Mouse (Mus musculus): Measurements from ENCODE around the gene Kif1c. TPM values are rescaled to one million over a fixed set of nuclear protein-coding genes. Genes with fewer than 3 reads are reported as not detected.

Kif1c gene
- 3.3 and 3.6 TPM in 2 replicates for polyA plus RNA-seq (2016; fragmentation: Nextera tagmentation; extraction: Ambion mirVana)

GRCm38 (mm10) chr11:70699722-70700556 lies at the start of gene Kif1c, which contains the start of gene Inca1:
Gene Kif1c, plus strand, starts transcription at chr11:70700548.
Gene Inca1, minus strand, starts transcription at chr11:70700155.
- WGBS = 1% methylated on average over 66 of the region's 69 CpGs
- H3K9ac ChIP-seq (replicated peaks) = peak within 1 kb of the TSS; percentile 94
- H3K4me1 ChIP-seq (replicated peaks) = peaks cover 24% of the 10 kb centered on the region
- ATAC-seq (ENCODE audit: insufficient number of reproducible peaks, insufficient read depth, low FRiP score, low TSS enrichment, low read depth) = peak; percentile 92
- peaks cover 25% of the 10 kb centered on the region for H3K36me3 ChIP-seq
- H3K27me3 ChIP-seq = no peaks in the 10 kb centered on the region
- peak within 1 kb of the TSS; percentile 88 for H3K4me2 ChIP-seq
- no peaks in the 10 kb centered on the region for H3K9me3 ChIP-seq
- peak within 1 kb of the TSS; percentile 94 for H3K27ac ChIP-seq
- H3K4me3 ChIP-seq (replicated peaks) = peak within 1 kb of the TSS; percentile 93

GRCm38 (mm10) chr11:70651391-70651790 lies 49.0 kb upstream of the Kif1c start:
- no peak overlapping the region for H3K9ac ChIP-seq (replicated peaks)
- 83% methylated on average over 2 of the region's 2 CpGs for WGBS
- peaks cover 48% of the 10 kb centered on the region for H3K36me3 ChIP-seq
- ATAC-seq (ENCODE audit: insufficient number of reproducible peaks, insufficient read depth, low FRiP score, low TSS enrichment, low read depth) = no peak
- peak overlapping the region; percentile 15; the same call in 1 of the 2 replicates for H3K4me2 ChIP-seq
- no peaks in the 10 kb centered on the region for H3K9me3 ChIP-seq
- peaks cover 59% of the 10 kb centered on the region for H3K4me1 ChIP-seq (replicated peaks)
- peak overlapping the region; percentile 9; the same call in 1 of the 2 replicates for H3K4me3 ChIP-seq (replicated peaks)
- peak overlapping the region; percentile 13; the same call in 1 of the 2 replicates for H3K27ac ChIP-seq
- no peaks in the 10 kb centered on the region for H3K27me3 ChIP-seq

- H3K36me3 ChIP-seq = peaks cover 48% of the 10 kb centered on the region
- 57% methylated on average over 12 of the region's 12 CpGs for WGBS
Measured at GRCm38 (mm10) chr11:70652029-70652883, 48.1 kb upstream of the Kif1c start.

GRCm38 (mm10) chr11:70652884-70653344 lies 47.4 kb upstream of the Kif1c start:
- WGBS = 45% methylated on average over 6 of the region's 6 CpGs
- Histone ChIP-seq H3K4me1 (replicated peaks) (peaks cover 72% of the 10 kb centered on the region), H3K4me3 (replicated peaks) (peak overlapping the region; percentile 97), H3K9me3 (no peaks in the 10 kb centered on the region), H3K9ac (replicated peaks) (peak overlapping the region; percentile 97), H3K27ac (peak overlapping the region; percentile 98), H3K4me2 (peak overlapping the region; percentile 97), H3K27me3 (no peaks in the 10 kb centered on the region), H3K36me3 (peaks cover 48% of the 10 kb centered on the region)
- ATAC-seq (ENCODE audit: insufficient number of reproducible peaks, insufficient read depth, low FRiP score, low TSS enrichment, low read depth) = no peak

More at GRCm38 (mm10) chr11:70652029-70652883, 48.1 kb upstream of the Kif1c start:
- Histone ChIP-seq H3K27me3 (no peaks in the 10 kb centered on the region), H3K4me3 (replicated peaks) (peak overlapping the region; percentile 97), H3K4me2 (peak overlapping the region; percentile 97), H3K9me3 (no peaks in the 10 kb centered on the region), H3K27ac (peak overlapping the region; percentile 98), H3K4me1 (replicated peaks) (peaks cover 67% of the 10 kb centered on the region), H3K9ac (replicated peaks) (peak overlapping the region; percentile 97)
- no peak for ATAC-seq (ENCODE audit: insufficient number of reproducible peaks, insufficient read depth, low FRiP score, low TSS enrichment, low read depth)

- H3K27ac ChIP-seq = peak overlapping the region; percentile 98
- peak overlapping the region; percentile 97 for H3K4me2 ChIP-seq
- H3K4me1 ChIP-seq (replicated peaks) = peaks cover 72% of the 10 kb centered on the region
- WGBS = 0% methylated on average over 61 of the region's 63 CpGs
- H3K9me3 ChIP-seq = no peaks in the 10 kb centered on the region
- H3K36me3 ChIP-seq = peaks cover 45% of the 10 kb centered on the region
- H3K9ac ChIP-seq (replicated peaks) = peak overlapping the region; percentile 97
- peak; percentile 21; the same call in 1 of the 2 replicates for ATAC-seq (ENCODE audit: insufficient number of reproducible peaks, insufficient read depth, low FRiP score, low TSS enrichment, low read depth)
- peak overlapping the region; percentile 97 for H3K4me3 ChIP-seq (replicated peaks)
- no peaks in the 10 kb centered on the region for H3K27me3 ChIP-seq
Measured at GRCm38 (mm10) chr11:70653345-70654197, 46.8 kb upstream of the Kif1c start.

- WGBS = under 1% methylated on average over 54 of the region's 61 CpGs
- peaks cover 68% of the 10 kb centered on the region for H3K4me1 ChIP-seq (replicated peaks)
- H3K4me3 ChIP-seq (replicated peaks) = peak within 1 kb of the TSS; percentile 97
Measured at GRCm38 (mm10) chr11:70654198-70654922, 46.0 kb upstream of the Kif1c start, which contains the start of gene Pfn1. Gene Pfn1, minus strand, starts transcription at chr11:70654644.

GRCm38 (mm10) chr11:70654923-70655570 lies 45.3 kb upstream of the Kif1c start:
- Histone ChIP-seq H3K4me2 (peak overlapping the region; percentile 97), H3K27ac (peak overlapping the region; percentile 98), H3K36me3 (peaks cover 38% of the 10 kb centered on the region), H3K4me3 (replicated peaks) (peak overlapping the region; percentile 97), H3K9me3 (no peaks in the 10 kb centered on the region), H3K27me3 (no peaks in the 10 kb centered on the region), H3K4me1 (replicated peaks) (peaks cover 63% of the 10 kb centered on the region), H3K9ac (replicated peaks) (peak overlapping the region; percentile 97)
- WGBS = under 1% methylated on average over 47 of the region's 48 CpGs
- ATAC-seq (ENCODE audit: insufficient number of reproducible peaks, insufficient read depth, low FRiP score, low TSS enrichment, low read depth) = 0 out of 2 replicates have a peak, but pooled peaks have one; percentile 22

More at GRCm38 (mm10) chr11:70654198-70654922, 46.0 kb upstream of the Kif1c start, which contains the start of gene Pfn1:
- Histone ChIP-seq H3K9me3 (no peaks in the 10 kb centered on the region), H3K27me3 (no peaks in the 10 kb centered on the region), H3K4me2 (peak within 1 kb of the TSS; percentile 97), H3K36me3 (peaks cover 39% of the 10 kb centered on the region), H3K27ac (peak within 1 kb of the TSS; percentile 98), H3K9ac (replicated peaks) (peak within 1 kb of the TSS; percentile 97)
- ATAC-seq (ENCODE audit: insufficient number of reproducible peaks, insufficient read depth, low FRiP score, low TSS enrichment, low read depth) = peak; percentile 12; the same call in 1 of the 2 replicates

- Histone ChIP-seq H3K9me3 (no peaks in the 10 kb centered on the region), H3K4me1 (replicated peaks) (peaks cover 57% of the 10 kb centered on the region), H3K27ac (peak overlapping the region; percentile 98), H3K4me3 (replicated peaks) (peak overlapping the region; percentile 97), H3K4me2 (peak overlapping the region; percentile 97), H3K36me3 (peaks cover 39% of the 10 kb centered on the region), H3K27me3 (no peaks in the 10 kb centered on the region), H3K9ac (replicated peaks) (peak overlapping the region; percentile 97)
- under 1% methylated on average over 61 of the region's 61 CpGs for WGBS
- ATAC-seq (ENCODE audit: insufficient number of reproducible peaks, insufficient read depth, low FRiP score, low TSS enrichment, low read depth) = no peak
Measured at GRCm38 (mm10) chr11:70655571-70656455, 44.5 kb upstream of the Kif1c start.
